In genomic region chr10:25296657-25297369, GRCm38 (mm10) we compare ENCODE assay signal across 8 mouse cellular contexts. TPM values are rescaled to one million over a fixed set of nuclear protein-coding genes. Genes with fewer than 3 reads are reported as not detected.
DNase-seq lines count a peak whose midpoint lies in the region; ATAC-seq lines count a peak whose summit lies in the region.

No protein-coding gene starts in this region.

- peak overlapping the region; percentile 79 for H3K4me3 ChIP-seq in hindbrain, embryonic 14.5 days (replicated peaks; ENCODE audit: low read length)

- peak; percentile 64 for DNase-seq in T-cell, adult 2 months (ENCODE audit: low spot score)
- DNase-seq in cerebellum, postnatal 4 days (ENCODE audit: low spot score in 2 of 2), result peak; percentile 47 to 74
- DNase-seq in frontal cortex, postnatal 36 days (ENCODE audit: low spot score in 2 of 2), result peak; percentile 82 to 84
- peak; percentile 72 for DNase-seq in hindbrain, embryonic 14.5 days (ENCODE audit: low spot score)
- peak; percentile 74 to 88 for DNase-seq in left cerebral cortex, adult 18-20 months (ENCODE audit: low spot score in 2 of 2)
- peak; percentile 93 to 96 for DNase-seq in lung, postnatal 4 days
- DNase-seq in retina, postnatal 1 day, result peak; percentile 88
- peak; percentile 76 for DNase-seq in thymus, postnatal 4 days

- peak overlapping the region; percentile 66 for H3K4me2 ChIP-seq in hindbrain, embryonic 14.5 days (replicated peaks)

- H3K4me1 ChIP-seq in hindbrain, embryonic 14.5 days (replicated peaks; ENCODE audit: control insufficient read depth, insufficient read depth, low read length), result peaks cover 16% of the 10 kb centered on the region

- ATAC-seq in hindbrain, embryonic 14.5 days (ENCODE audit: low FRiP score), result peak; percentile 93

- H3K27ac ChIP-seq in hindbrain, embryonic 14.5 days, result peak overlapping the region; percentile 87

- H3K36me3 ChIP-seq in hindbrain, embryonic 14.5 days (replicated peaks; ENCODE audit: control insufficient read depth, insufficient read depth), result no peaks in the 10 kb centered on the region

- no peaks in the 10 kb centered on the region for H3K9me3 ChIP-seq in hindbrain, embryonic 14.5 days (ENCODE audit: control insufficient read depth, low read length)

- H3K9ac ChIP-seq in hindbrain, embryonic 14.5 days, result peak overlapping the region; percentile 89

- WGBS in hindbrain, embryonic 14.5 days, result under 1% methylated on average over 57 of the region's 81 CpGs

- no peaks in the 10 kb centered on the region for H3K27me3 ChIP-seq in hindbrain, embryonic 14.5 days (ENCODE audit: control insufficient read depth, insufficient read depth, low read length)

RNA-seq across cellular contexts. Expression of gene Akap7, which starts 10.9 kb away (rescaled TPM):
- polyA plus RNA-seq in hindbrain, embryonic 14.5 days (2014; fragmentation: Nextera tagmentation; extraction: Ambion mirVana), result 48.8 and 56.7 TPM in 2 replicates
- total RNA-seq in left cerebral cortex, adult 18-20 months (2021), result 10 to 100 TPM; 68.4 to 70.1 TPM

Comparison
In these comparisons a context has a peak if more than half of its experiments do, and no peak if none do; other contexts are left out.
1. Peak in every context shown above with its lines: DNase-seq, ATAC-seq, H3K4me3 ChIP-seq and H3K27ac ChIP-seq.